Mouse (Mus musculus): ENCODE data around the gene H2al1k. TPM values are rescaled to one million over a fixed set of nuclear protein-coding genes. Genes with fewer than 3 reads are reported as not detected.

The H2al1k gene
- not detected in 2 replicates for polyA plus RNA-seq (2012; ENCODE audit: low replicate concordance)

GRCm38 (mm10) chrX:9350327-9350726 is at the start of gene H2al1k:
Gene H2al1k (plus strand): TSS chrX:9350627.

Other genes starting within 250 kb of the H2al1k start
- gene 4930402K13Rik, start 246.1 kb upstream of the H2al1k start, polyA plus RNA-seq (2012; ENCODE audit: low replicate concordance), result not detected in 2 replicates
- gene Lancl3, start 150.7 kb upstream of the H2al1k start, polyA plus RNA-seq (2012; ENCODE audit: low replicate concordance), result 0.14 and 0.20 TPM in 2 replicates
- gene Gm14862, start 93.7 kb upstream of the H2al1k start, polyA plus RNA-seq (2012; ENCODE audit: low replicate concordance), result not detected in 2 replicates
- gene Xk, start 77.9 kb upstream of the H2al1k start, polyA plus RNA-seq (2012; ENCODE audit: low replicate concordance), result 6.3 and 17.8 TPM in 2 replicates
- gene H2al1m, start 66.9 kb upstream of the H2al1k start, polyA plus RNA-seq (2012; ENCODE audit: low replicate concordance), result not detected in 2 replicates
- 2.1 and 5.0 TPM in 2 replicates for gene Cybb, start 137.1 kb downstream of the H2al1k start, polyA plus RNA-seq (2012; ENCODE audit: low replicate concordance)
- not detected in 2 replicates for gene H2al1o, start 221.8 kb downstream of the H2al1k start, polyA plus RNA-seq (2012; ENCODE audit: low replicate concordance)